Mouse (Mus musculus): ENCODE data around the gene Tcf12. TPM values are rescaled to one million over a fixed set of nuclear protein-coding genes. Genes with fewer than 3 reads are reported as not detected.

Tcf12 gene
- total and polyA plus RNA-seq, 3 experiments: 41.4 to 42.3 (median 41.7) TPM

DNA sequence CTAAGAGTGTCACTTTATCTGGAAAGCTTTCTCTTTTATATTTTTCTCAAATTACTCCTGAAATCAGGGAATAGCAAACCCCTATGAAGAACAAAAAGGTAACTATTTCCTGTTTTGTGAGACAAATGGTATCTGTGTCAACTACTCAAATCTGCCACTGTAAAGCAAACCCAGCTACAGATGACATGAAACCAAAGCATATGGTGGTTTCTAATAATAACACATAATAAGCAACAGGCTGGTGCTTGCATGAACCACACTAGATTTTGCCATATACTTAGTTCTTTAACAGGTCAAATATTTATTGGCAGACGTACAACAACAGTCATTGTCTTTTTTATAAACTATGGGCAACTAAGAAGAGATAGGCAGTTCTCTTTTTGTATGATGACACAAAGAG, 253.7 kb downstream of the Tcf12 start:
- TF ChIP-seq MAZ (IDR thresholded peaks at IDR 0.05; ENCODE audit: low read depth, low read length) (no peak), SMC3 (IDR thresholded peaks at IDR 0.05; ENCODE audit: low read depth, low read length) (no peak), TCF12 (IDR thresholded peaks at IDR 0.05; ENCODE audit: low read depth, low read length) (no peak), UBTF (IDR thresholded peaks at IDR 0.05; ENCODE audit: low read depth, low read length) (no peak), TBP (conservative IDR thresholded peaks at IDR 0.05; ENCODE audit: low read depth, low read length) (no peak), MYC (IDR thresholded peaks at IDR 0.05; ENCODE audit: low read depth, low read length) (no peak), EP300 (IDR thresholded peaks at IDR 0.05; ENCODE audit: low read length) (no peak), GABPA (IDR thresholded peaks at IDR 0.05; ENCODE audit: insufficient replicate concordance, low read depth, low read length) (no peak), ZKSCAN1 (IDR thresholded peaks at IDR 0.05; ENCODE audit: borderline replicate concordance, low read depth, low read length) (no peak), POLR2A (IDR thresholded peaks at IDR 0.05; ENCODE audit: low read depth, low read length) (no peak), NRF1 (IDR thresholded peaks at IDR 0.05; ENCODE audit: low read depth, low read length) (no peak), USF1 (IDR thresholded peaks at IDR 0.05; ENCODE audit: low read depth, low read length) (no peak)
- no peaks in the 10 kb centered on the region for H3K27me3 ChIP-seq (replicated peaks)
- peaks cover 36 to 65% of the 10 kb centered on the region in 2 experiments for H3K36me3 ChIP-seq (replicated peaks in 1 of 2; ENCODE audit: control insufficient read depth in 1 of 2, insufficient read depth in 1 of 2, low read length in 1 of 2)
- no peak overlapping the region for H3K4me2 ChIP-seq (ENCODE audit: insufficient read depth, low read depth, poor library complexity, severe bottlenecking)
- H3K27ac ChIP-seq (ENCODE audit: insufficient read depth, low read depth): no peak overlapping the region
- peaks cover 0 to 5% of the 10 kb centered on the region in 2 experiments; a peak in 1 of 4 replicates for H3K4me1 ChIP-seq (ENCODE audit: control insufficient read depth in 1 of 2, insufficient read depth in 2 of 2)
- in situ Hi-C loops (cut with MboI; ENCODE audit: low pct_ligation_motif_present, low pct_unique_long_range_greater_than_20kb, low sequenced_read_pairs) (no loop called here), dilution Hi-C loops (cut with MboI; ENCODE audit: extremely low pct_ligation_motif_present, extremely low pct_unique_long_range_greater_than_20kb, low sequenced_read_pairs) (no loop called here)
- no peak overlapping the region for H3K9ac ChIP-seq (ENCODE audit: insufficient read depth, low read depth)
- no peaks in the 10 kb centered on the region for H3K9me3 ChIP-seq (replicated peaks; ENCODE audit: low read length)
- no peak overlapping the region for H3K4me3 ChIP-seq (replicated peaks in 1 of 3; ENCODE audit: low read depth in 2 of 3, low read length in 2 of 3, poor library complexity in 1 of 3)
- DNase-seq (ENCODE audit: extremely low read depth): no peak
- H3K79me2 ChIP-seq (replicated peaks; ENCODE audit: control insufficient read depth, extremely low read depth, insufficient read depth, poor library complexity, severe bottlenecking): no peaks in the 10 kb centered on the region

- TF ChIP-seq ETS1 (conservative IDR thresholded peaks at IDR 0.05; ENCODE audit: low read depth, low read length) (no peak), E2F4 (IDR thresholded peaks at IDR 0.05; ENCODE audit: insufficient replicate concordance, low read depth, low read length) (no peak)
- Histone ChIP-seq H3K4me3 (replicated peaks in 1 of 3; ENCODE audit: low read depth in 2 of 3, low read length in 2 of 3, poor library complexity in 1 of 3) (no peak overlapping the region), H3K9ac (ENCODE audit: insufficient read depth, low read depth) (no peak overlapping the region), H3K4me1 (ENCODE audit: control insufficient read depth in 1 of 2, insufficient read depth in 2 of 2) (no peaks in the 10 kb centered on the region), H3K36me3 (replicated peaks in 1 of 2; ENCODE audit: control insufficient read depth in 1 of 2, insufficient read depth in 1 of 2, low read length in 1 of 2) (peaks cover 46 to 79% of the 10 kb centered on the region in 2 experiments), H3K27ac (ENCODE audit: insufficient read depth, low read depth) (no peak overlapping the region), H3K4me2 (ENCODE audit: insufficient read depth, low read depth, poor library complexity, severe bottlenecking) (no peak overlapping the region), H3K79me2 (replicated peaks; ENCODE audit: control insufficient read depth, extremely low read depth, insufficient read depth, poor library complexity, severe bottlenecking) (no peaks in the 10 kb centered on the region), H3K27me3 (replicated peaks) (no peaks in the 10 kb centered on the region), H3K9me3 (replicated peaks; ENCODE audit: low read length) (no peaks in the 10 kb centered on the region)
- DNase-seq (ENCODE audit: extremely low read depth): no peak
- dilution Hi-C loops (cut with MboI; ENCODE audit: extremely low pct_ligation_motif_present, extremely low pct_unique_long_range_greater_than_20kb, low sequenced_read_pairs): no loop called here
- in situ Hi-C loops (cut with MboI; ENCODE audit: low pct_ligation_motif_present, low pct_unique_long_range_greater_than_20kb, low sequenced_read_pairs): no loop called here
Observed at GRCm38 (mm10) chr9:71853904-71854303, 257.8 kb downstream of the Tcf12 start.

DNA sequence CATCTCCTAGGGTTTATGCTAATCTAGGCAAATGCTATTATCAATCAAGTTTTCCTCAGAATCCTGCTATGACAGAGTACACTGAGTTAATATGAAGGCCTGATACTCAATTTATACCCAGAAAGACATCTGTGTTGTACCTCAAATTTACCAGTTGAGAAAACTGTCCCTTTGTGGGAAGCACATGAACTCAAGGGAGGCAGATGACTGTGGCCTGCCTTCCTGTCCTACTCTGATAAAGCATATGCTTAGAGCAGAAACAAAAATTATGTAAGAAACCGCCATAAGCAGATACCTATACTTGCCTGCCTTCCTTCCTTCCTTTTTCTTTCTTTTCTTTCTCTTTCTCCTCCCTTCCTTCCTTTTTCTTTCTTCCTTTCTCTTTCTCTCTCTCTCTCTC, 261.4 kb downstream of the Tcf12 start:
- H3K79me2 ChIP-seq (replicated peaks; ENCODE audit: control insufficient read depth, extremely low read depth, insufficient read depth, poor library complexity, severe bottlenecking): no peaks in the 10 kb centered on the region
- peaks cover 48 to 77% of the 10 kb centered on the region in 2 experiments for H3K36me3 ChIP-seq (replicated peaks in 1 of 2; ENCODE audit: control insufficient read depth in 1 of 2, insufficient read depth in 1 of 2, low read length in 1 of 2)
- H3K27ac ChIP-seq (ENCODE audit: insufficient read depth, low read depth): no peak overlapping the region
- H3K9ac ChIP-seq (ENCODE audit: insufficient read depth, low read depth): no peak overlapping the region
- DNase-seq (ENCODE audit: extremely low read depth): no peak
- H3K4me3 ChIP-seq (replicated peaks in 1 of 3; ENCODE audit: low read depth in 2 of 3, low read length in 2 of 3, poor library complexity in 1 of 3): no peak overlapping the region
- no peaks in the 10 kb centered on the region for H3K9me3 ChIP-seq (replicated peaks; ENCODE audit: low read length)
- TF ChIP-seq ZKSCAN1 (IDR thresholded peaks at IDR 0.05; ENCODE audit: borderline replicate concordance, low read depth, low read length) (no peak), SIN3A (IDR thresholded peaks at IDR 0.05; ENCODE audit: low read length) (no peak), ETS1 (conservative IDR thresholded peaks at IDR 0.05; ENCODE audit: low read depth, low read length) (no peak), CHD1 (IDR thresholded peaks at IDR 0.05; ENCODE audit: low read depth, low read length) (no peak), USF1 (IDR thresholded peaks at IDR 0.05; ENCODE audit: low read depth, low read length) (no peak), RCOR1 (conservative IDR thresholded peaks at IDR 0.05; ENCODE audit: low read depth, low read length) (no peak), KAT2A (IDR thresholded peaks at IDR 0.05; ENCODE audit: insufficient replicate concordance, low read length) (no peak), NRF1 (IDR thresholded peaks at IDR 0.05; ENCODE audit: low read depth, low read length) (no peak), MAFK (IDR thresholded peaks at IDR 0.05; ENCODE audit: insufficient replicate concordance, low read length) (no peak), TBP (conservative IDR thresholded peaks at IDR 0.05; ENCODE audit: low read depth, low read length) (no peak), MYC (IDR thresholded peaks at IDR 0.05; ENCODE audit: low read depth, low read length) (no peak)
- H3K4me1 ChIP-seq (ENCODE audit: control insufficient read depth in 1 of 2, insufficient read depth in 2 of 2): no peaks in the 10 kb centered on the region
- in situ Hi-C loops (cut with MboI; ENCODE audit: low pct_ligation_motif_present, low pct_unique_long_range_greater_than_20kb, low sequenced_read_pairs): no loop called here
- H3K4me2 ChIP-seq (ENCODE audit: insufficient read depth, low read depth, poor library complexity, severe bottlenecking): no peak overlapping the region
- no peaks in the 10 kb centered on the region for H3K27me3 ChIP-seq (replicated peaks)
- dilution Hi-C loops (cut with MboI; ENCODE audit: extremely low pct_ligation_motif_present, extremely low pct_unique_long_range_greater_than_20kb, low sequenced_read_pairs): no loop called here

Data from CH12.LX (cell line).